Mouse (Mus musculus): ENCODE results near the gene Gfer. TPM values are rescaled to one million over a fixed set of nuclear protein-coding genes. Genes with fewer than 3 reads are reported as not detected.
"Not testable (repeated sequence)": the region's sequence is repeated elsewhere in the genome, so short reads cannot be mapped to it uniquely, and the experiment has no call there.

Gfer gene
- total RNA-seq, 2 experiments from 2014 or later = 22.2 to 24.6 TPM

GRCm38 (mm10) chr17:24722220-24722924 lies 26.4 kb upstream of the Gfer start:
- no peak for DNase-seq

GRCm38 (mm10) chr17:24721383-24721955 lies 25.5 kb upstream of the Gfer start:
- DNase-seq = not testable (repeated sequence)

GRCm38 (mm10) chr17:24720616-24721015 lies 24.7 kb upstream of the Gfer start:
- DNase-seq = not testable (repeated sequence)

GRCm38 (mm10) chr17:24719494-24720222 lies 23.7 kb upstream of the Gfer start:
- DNase-seq = peak; percentile 95

GRCm38 (mm10) chr17:24718938-24719337 lies 23.0 kb upstream of the Gfer start:
- not testable (repeated sequence) for DNase-seq

GRCm38 (mm10) chr17:24717943-24718342 lies 22.0 kb upstream of the Gfer start, which contains the start of the genes Rnf151 and Rps2:
Gene Rnf151, minus strand, starts transcription at chr17:24718063.
Gene Rps2, plus strand, starts transcription at chr17:24718116.
- DNase-seq = no peak

GRCm38 (mm10) chr17:24716166-24716682 lies 20.3 kb upstream of the Gfer start:
- no peak for DNase-seq

- DNase-seq = no peak
Observed at GRCm38 (mm10) chr17:24715556-24715955, 19.6 kb upstream of the Gfer start.

- DNase-seq = no peak
Observed at GRCm38 (mm10) chr17:24708646-24709045, 12.7 kb upstream of the Gfer start.

GRCm38 (mm10) chr17:24707801-24708425 lies 12.0 kb upstream of the Gfer start:
- no peak for DNase-seq

- peak; percentile 93 for DNase-seq
Observed at GRCm38 (mm10) chr17:24706982-24707800, 11.2 kb upstream of the Gfer start, which contains the start of gene Tbl3. Gene Tbl3, minus strand, starts transcription at chr17:24707660.

GRCm38 (mm10) chr17:24705821-24706220 lies 9.9 kb upstream of the Gfer start:
- DNase-seq = no peak

GRCm38 (mm10) chr17:24701251-24701650 lies 5.3 kb upstream of the Gfer start:
- DNase-seq = no peak

GRCm38 (mm10) chr17:24699473-24699872 lies 3.5 kb upstream of the Gfer start:
- DNase-seq = no peak

- no peak for DNase-seq
Observed at GRCm38 (mm10) chr17:24698715-24699114, 2.8 kb upstream of the Gfer start.

GRCm38 (mm10) chr17:24697985-24698384 lies 2.0 kb upstream of the Gfer start:
- no peak for DNase-seq

GRCm38 (mm10) chr17:24695326-24696010 lies 488 bp downstream of the Gfer start:
- DNase-seq = no peak

GRCm38 (mm10) chr17:24692385-24692784 lies 3.6 kb downstream of the Gfer start:
- no peak for DNase-seq

GRCm38 (mm10) chr17:24689251-24690081 lies 6.5 kb downstream of the Gfer start, which contains the start of gene Syngr3:
Gene Syngr3, minus strand, starts transcription at chr17:24689955.
- DNase-seq = peak; percentile 14

GRCm38 (mm10) chr17:24687599-24687998 lies 8.4 kb downstream of the Gfer start:
- no peak for DNase-seq

Data from gastrocnemius, postnatal 10 days (tissue).